Mouse (Mus musculus) heart, embryonic 10.5 days (tissue): ENCODE measurements around the gene Gm5108. TPM values are rescaled to one million over a fixed set of nuclear protein-coding genes. Genes with fewer than 3 reads are reported as not detected.

Source experiments
- DNase-seq: peaks from one replicate; pipeline ENCODE4 v3.0.0-alpha.2; 2017; ENCODE audit warnings: low spot score
- H3K27ac ChIP-seq: fragments of 300-500 bp; sonication (generic); 2 replicates; pipeline ENCODE4 v1.5.1; 2016; ENCODE audit warnings: mild to moderate bottlenecking
- H3K27me3 ChIP-seq: fragments of 300-500 bp; sonication (generic); 2 replicates; pipeline ENCODE4 v1.6.1; 2016; ENCODE audit warnings: mild to moderate bottlenecking; ENCODE audit not compliant: poor library complexity, insufficient read depth, severe bottlenecking
- H3K36me3 ChIP-seq: fragments of 300-500 bp; sonication (generic); 2 replicates; pipeline ENCODE4 v1.6.1; 2016; ENCODE audit warnings: mild to moderate bottlenecking, moderate library complexity
- H3K4me1 ChIP-seq: fragments of 300-500 bp; sonication (generic); 2 replicates; pipeline ENCODE4 v1.6.1; 2016; ENCODE audit warnings: mild to moderate bottlenecking
- H3K4me3 ChIP-seq: fragments of 300-500 bp; sonication (generic); 2 replicates; pipeline ENCODE4 v1.5.1; 2016; ENCODE audit warnings: mild to moderate bottlenecking, moderate library complexity
- H3K9me3 ChIP-seq: fragments of 300-500 bp; sonication (generic); 2 replicates; pipeline ENCODE4 v1.6.1; 2016; ENCODE audit warnings: mild to moderate bottlenecking, moderate library complexity
- WGBS: fragments of 180-500 bp; shearing (Covaris S2); methylation state at CpG from one replicate; pipeline ENCODE4 v1.1.7; 2016; 5-methylcytosine and 5-hydroxymethylcytosine counted together
- polyA plus RNA-seq: library from polyadenylated mRNA; unstranded; fragments of >200 nt; fragmentation: Nextera tagmentation; extraction: Ambion mirVana; gene quantifications from 2 replicates; pipeline ENCODE4 v1.2.1, GENCODE M21; 2016

The Gm5108 gene
- not detected in 2 replicates for polyA plus RNA-seq

DNA sequence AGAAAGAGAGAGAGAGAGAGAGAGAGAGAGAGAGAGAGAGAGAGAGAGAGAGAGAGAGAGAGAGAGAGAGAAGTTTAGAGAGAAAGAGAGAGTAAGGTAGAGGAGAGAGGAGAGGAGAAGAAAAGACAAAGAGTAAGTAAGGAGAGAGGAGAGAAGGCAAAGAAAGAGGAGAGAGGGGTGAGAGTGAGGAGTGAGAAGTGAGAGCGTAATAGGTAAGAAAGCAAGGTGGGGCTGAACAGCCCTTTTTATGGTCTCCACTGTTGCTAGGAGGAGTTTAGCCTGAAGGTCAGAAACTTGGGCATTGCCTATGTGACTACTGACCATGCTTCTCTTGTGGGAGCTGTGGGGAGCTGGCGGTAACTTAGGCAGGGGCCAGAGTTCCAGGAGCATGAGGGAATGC is at the start of gene Gm5108:
Gm5108 (plus strand) TSS at position 301 of the 400 bp plus-strand sequence.
- Histone ChIP-seq H3K27ac (no peak within 1 kb of the TSS), H3K36me3 (no peaks in the 10 kb centered on the region), H3K27me3 (no peaks in the 10 kb centered on the region), H3K4me1 (no peaks in the 10 kb centered on the region), H3K9me3 (no peaks in the 10 kb centered on the region), H3K4me3 (no peak within 1 kb of the TSS)
- DNase-seq, result no peak
- 88% methylated on average over 2 of the region's 2 CpGs for WGBS

DNA sequence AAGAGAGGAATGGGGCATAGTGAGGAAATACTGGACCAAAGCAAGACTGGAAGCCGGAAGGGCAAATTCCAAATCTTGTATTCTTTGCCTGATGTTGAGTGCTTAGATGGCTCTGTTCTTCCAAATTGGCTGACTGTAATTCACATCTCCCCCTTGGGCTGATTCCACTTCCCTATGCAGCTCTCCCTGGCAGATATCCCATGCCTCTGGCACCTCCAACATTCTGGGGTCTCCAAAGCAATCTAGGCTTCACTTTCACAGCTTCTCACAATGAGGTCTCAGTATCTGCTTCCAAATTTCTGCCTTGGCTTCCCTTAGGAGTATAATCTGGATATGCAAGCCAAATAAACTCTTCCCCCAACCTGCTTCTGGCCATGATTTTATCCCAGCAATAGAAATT is 42.5 kb upstream of the Gm5108 start:
- no peak overlapping the region for H3K4me3 ChIP-seq
- no peaks in the 10 kb centered on the region for H3K4me1 ChIP-seq
- no peaks in the 10 kb centered on the region for H3K9me3 ChIP-seq
- WGBS, result 84% methylated on average over 1 of the region's 1 CpGs
- no peak overlapping the region for H3K27ac ChIP-seq
- H3K36me3 ChIP-seq, result no peaks in the 10 kb centered on the region
- no peaks in the 10 kb centered on the region for H3K27me3 ChIP-seq
- DNase-seq, result no peak

DNA sequence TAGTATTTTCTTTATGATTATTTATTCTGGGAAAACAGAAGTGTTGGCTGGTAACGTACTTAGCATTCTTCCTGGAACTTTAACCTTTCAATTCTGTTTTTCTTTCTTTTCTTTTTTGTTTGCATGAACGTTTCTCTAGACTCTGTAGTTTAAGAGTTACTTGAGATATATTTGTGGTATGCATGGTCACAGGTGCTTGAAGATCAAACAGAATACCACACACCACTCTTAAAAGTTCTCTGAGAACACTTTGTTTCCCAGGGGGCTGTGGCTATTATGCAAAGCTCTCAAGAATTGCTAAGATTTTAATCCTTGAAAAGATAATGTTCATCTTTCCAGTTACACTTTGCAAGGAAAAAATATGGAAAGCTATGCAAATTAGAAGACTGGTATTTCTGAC is 36.9 kb upstream of the Gm5108 start:
- Histone ChIP-seq H3K36me3 (no peaks in the 10 kb centered on the region), H3K27ac (no peak overlapping the region), H3K9me3 (no peaks in the 10 kb centered on the region), H3K4me1 (no peaks in the 10 kb centered on the region), H3K4me3 (no peak overlapping the region), H3K27me3 (no peaks in the 10 kb centered on the region)
- WGBS, result 63% methylated on average over 2 of the region's 2 CpGs
- no peak for DNase-seq

DNA sequence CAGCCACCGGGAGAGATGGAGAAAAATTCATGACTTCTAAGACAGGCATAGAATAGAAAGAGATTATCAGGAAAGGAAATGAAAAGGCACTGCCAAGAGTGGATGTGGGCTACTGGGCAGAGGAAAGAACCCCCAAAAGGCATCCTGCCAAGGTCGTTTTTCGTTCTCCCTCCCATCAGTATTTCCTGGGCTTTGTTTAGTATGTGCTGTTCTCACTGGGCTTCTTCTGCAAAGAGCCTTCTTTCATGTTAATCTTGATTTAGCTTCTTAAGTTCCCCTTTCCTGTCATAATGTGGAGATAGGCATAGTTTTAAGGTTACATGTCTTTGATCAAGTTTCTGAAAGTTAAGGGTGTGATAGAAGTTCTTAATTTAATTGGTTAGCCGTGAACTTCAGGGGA is 10.9 kb upstream of the Gm5108 start:
- no peaks in the 10 kb centered on the region for H3K27me3 ChIP-seq
- no peaks in the 10 kb centered on the region for H3K36me3 ChIP-seq
- no peak overlapping the region for H3K4me3 ChIP-seq
- 47% methylated on average over 4 of the region's 4 CpGs for WGBS
- DNase-seq, result no peak
- H3K4me1 ChIP-seq, result no peaks in the 10 kb centered on the region
- H3K9me3 ChIP-seq, result no peaks in the 10 kb centered on the region
- no peak overlapping the region for H3K27ac ChIP-seq

DNA sequence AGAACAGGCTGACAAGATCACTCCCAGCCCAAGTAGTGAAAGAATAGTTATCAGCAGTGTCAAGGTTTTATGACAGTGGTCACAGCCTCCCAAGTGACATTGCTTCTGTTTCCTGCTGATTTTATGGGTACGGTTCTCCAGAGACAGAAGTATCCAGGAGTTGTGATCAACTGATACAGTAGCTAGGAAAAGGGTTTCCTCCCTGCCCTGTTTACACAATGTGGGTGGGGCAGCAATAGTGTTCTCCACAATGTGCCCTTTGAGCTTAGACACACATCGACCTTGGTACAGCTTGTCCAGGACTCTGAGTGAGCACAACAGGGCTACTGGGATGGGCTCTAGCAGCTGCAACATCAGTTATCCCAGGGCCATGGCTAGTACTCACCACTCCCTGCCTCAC is 9.8 kb upstream of the Gm5108 start:
- H3K27ac ChIP-seq, result no peak overlapping the region
- WGBS, result 53% methylated on average over 2 of the region's 2 CpGs
- H3K36me3 ChIP-seq, result no peaks in the 10 kb centered on the region
- DNase-seq, result no peak
- no peak overlapping the region for H3K4me3 ChIP-seq
- H3K4me1 ChIP-seq, result no peaks in the 10 kb centered on the region
- H3K27me3 ChIP-seq, result no peaks in the 10 kb centered on the region
- H3K9me3 ChIP-seq, result no peaks in the 10 kb centered on the region

DNA sequence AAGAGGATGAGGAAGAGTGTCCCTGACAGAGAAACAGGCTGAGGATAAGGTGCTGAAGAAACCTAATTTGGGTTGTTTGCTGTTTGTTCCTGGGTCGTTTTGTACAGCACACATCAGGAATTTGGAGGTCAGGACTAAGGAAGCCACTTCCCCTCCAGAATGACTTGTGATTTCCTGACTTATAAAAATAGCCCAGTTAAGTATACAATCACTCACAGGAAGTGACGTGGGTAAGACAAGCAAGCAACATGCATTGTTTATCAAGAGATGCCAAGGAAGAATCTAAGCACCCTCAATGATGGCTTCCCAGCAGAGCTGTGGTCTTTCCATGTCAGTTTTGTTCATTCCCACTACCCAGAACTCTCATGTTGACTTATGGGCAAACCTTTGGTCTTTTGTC is 1.7 kb downstream of the Gm5108 start:
- Histone ChIP-seq H3K27ac (no peak overlapping the region), H3K36me3 (no peaks in the 10 kb centered on the region), H3K4me1 (no peaks in the 10 kb centered on the region), H3K4me3 (no peak overlapping the region), H3K27me3 (no peaks in the 10 kb centered on the region), H3K9me3 (no peaks in the 10 kb centered on the region)
- 39% methylated on average over 2 of the region's 2 CpGs for WGBS
- DNase-seq, result no peak

DNA sequence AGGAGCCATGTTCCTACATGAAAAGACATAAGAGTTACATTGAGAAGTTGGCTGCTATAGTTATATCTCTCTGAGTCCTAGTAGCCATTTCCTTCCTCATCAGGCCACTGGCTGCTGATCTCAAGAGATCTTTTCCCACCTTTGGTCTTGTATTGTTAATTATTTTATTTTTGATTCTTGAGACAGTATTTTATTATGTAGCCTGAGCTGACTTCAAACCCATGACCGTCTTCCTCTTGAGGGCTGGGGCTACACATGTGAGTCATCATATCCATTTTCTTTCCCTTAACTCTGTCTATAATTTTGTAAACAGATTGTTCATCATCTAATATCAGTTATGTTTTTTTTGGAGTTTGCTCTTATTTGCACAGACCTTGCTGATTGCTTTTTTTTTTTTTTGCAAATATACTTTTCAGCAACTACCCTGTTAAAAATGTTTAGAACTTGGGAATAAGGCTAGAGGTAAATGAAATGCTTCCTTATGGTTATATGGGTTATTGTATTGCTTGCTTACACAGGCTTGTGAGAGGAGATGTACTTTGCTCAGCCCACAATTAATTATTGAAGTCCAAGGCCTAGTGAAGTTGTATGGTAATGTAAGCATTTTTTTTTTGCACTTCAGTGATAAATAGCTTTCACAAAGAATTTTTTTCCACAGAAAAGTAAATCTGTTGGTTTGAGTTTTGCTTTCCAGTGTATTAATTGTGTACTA is 2.8 kb downstream of the Gm5108 start:
- DNase-seq, result no peak
- no peaks in the 10 kb centered on the region for H3K9me3 ChIP-seq
- H3K27me3 ChIP-seq, result no peaks in the 10 kb centered on the region
- 85% methylated on average over 1 of the region's 1 CpGs for WGBS
- no peaks in the 10 kb centered on the region for H3K36me3 ChIP-seq
- no peaks in the 10 kb centered on the region for H3K4me1 ChIP-seq
- no peak overlapping the region for H3K27ac ChIP-seq
- no peak overlapping the region for H3K4me3 ChIP-seq

DNA sequence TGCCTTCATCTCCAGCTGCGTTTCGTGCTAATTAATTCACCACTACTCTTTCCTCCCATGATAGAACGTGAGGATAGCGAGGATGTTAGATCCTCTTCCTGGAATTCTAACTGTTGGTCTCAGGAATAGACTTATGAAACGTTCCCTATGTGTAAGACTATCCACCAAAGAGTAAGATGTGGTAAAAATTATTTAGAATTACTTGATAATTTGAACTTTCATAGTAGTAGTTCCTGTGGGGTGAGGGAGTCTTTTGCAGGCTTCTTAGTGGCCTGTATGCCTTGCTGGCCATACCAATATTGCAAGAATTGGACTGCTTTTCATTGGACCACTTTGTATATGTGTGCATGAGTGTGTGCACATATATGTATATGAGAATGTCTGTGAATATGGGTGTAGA is 4.9 kb downstream of the Gm5108 start, which contains the start of gene Gm21905:
Gm21905 (minus strand) TSS at position 101 of the 400 bp plus-strand sequence.
- no peak for DNase-seq
- no peak within 1 kb of the TSS for H3K4me3 ChIP-seq
- H3K27me3 ChIP-seq, result no peaks in the 10 kb centered on the region
- no peaks in the 10 kb centered on the region for H3K9me3 ChIP-seq
- H3K27ac ChIP-seq, result no peak within 1 kb of the TSS
- H3K36me3 ChIP-seq, result no peaks in the 10 kb centered on the region
- WGBS, result 82% methylated on average over 5 of the region's 5 CpGs
- no peaks in the 10 kb centered on the region for H3K4me1 ChIP-seq

DNA sequence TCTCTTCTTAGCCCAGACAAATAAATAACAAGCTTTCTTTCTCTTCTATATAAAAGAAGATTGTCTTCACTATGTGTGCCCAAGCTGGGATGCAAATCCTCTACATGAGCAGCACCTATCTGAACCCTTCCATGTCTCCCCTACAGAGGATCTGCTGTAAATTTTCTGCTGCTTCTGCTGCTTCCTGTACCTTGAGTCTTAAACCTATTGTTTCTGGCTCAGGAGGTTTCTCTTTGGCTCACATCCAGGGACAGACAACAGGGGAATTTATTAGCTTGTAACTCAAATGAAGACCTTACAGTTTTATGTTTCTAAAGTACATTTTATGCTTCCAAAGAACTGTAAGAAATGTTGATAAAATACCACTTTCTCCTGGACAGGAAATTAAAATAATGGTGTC is 5.5 kb downstream of the Gm5108 start:
- H3K4me3 ChIP-seq, result no peak overlapping the region
- no peaks in the 10 kb centered on the region for H3K9me3 ChIP-seq
- H3K27ac ChIP-seq, result no peak overlapping the region
- H3K4me1 ChIP-seq, result no peaks in the 10 kb centered on the region
- H3K36me3 ChIP-seq, result no peaks in the 10 kb centered on the region
- no peaks in the 10 kb centered on the region for H3K27me3 ChIP-seq
- no peak for DNase-seq

DNA sequence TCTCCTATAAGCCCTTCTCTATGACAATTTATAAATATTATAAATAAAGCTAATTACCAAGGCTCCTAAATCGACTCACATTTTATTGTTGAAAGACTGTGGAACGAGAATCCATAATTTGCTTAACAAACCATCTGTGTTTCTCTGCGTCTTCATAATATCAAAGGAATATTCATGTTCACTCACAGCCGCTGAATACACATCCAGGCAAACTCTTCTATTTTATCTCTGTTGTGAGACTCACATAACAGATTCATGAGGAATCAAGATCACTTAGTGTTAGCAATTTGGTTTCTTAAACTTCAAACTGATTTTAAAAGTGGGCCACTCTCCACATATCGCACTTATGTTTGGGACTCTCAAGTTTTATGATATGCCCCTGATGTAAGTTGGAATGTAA is 6.6 kb downstream of the Gm5108 start:
- DNase-seq, result no peak
- Histone ChIP-seq H3K4me3 (no peak overlapping the region), H3K9me3 (no peaks in the 10 kb centered on the region), H3K4me1 (no peaks in the 10 kb centered on the region), H3K36me3 (no peaks in the 10 kb centered on the region), H3K27ac (no peak overlapping the region), H3K27me3 (no peaks in the 10 kb centered on the region)
- 87% methylated on average over 5 of the region's 5 CpGs for WGBS

DNA sequence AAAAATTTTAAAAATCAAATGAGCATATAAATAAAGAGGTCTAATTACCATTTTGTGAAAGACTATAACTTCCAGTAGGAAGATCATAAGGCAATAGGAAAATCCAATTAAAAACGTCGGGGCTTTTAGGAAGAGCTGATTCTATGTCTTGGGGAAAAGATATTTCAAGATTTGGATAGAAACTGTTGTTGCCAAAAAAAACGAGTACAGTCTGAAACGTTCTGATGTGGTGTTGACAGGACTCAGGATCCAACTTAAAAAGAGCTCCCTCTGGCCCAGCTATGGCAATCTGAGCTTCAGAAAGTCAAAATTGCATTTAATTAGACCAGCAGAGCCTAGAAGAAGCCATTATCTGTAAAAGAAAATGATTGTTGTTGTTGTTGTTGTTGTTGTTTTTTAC is 12.6 kb downstream of the Gm5108 start:
- DNase-seq, result no peak
- Histone ChIP-seq H3K27me3 (no peaks in the 10 kb centered on the region), H3K9me3 (no peaks in the 10 kb centered on the region), H3K4me1 (no peaks in the 10 kb centered on the region), H3K27ac (no peak overlapping the region), H3K4me3 (no peak overlapping the region), H3K36me3 (no peaks in the 10 kb centered on the region)
- 72% methylated on average over 4 of the region's 4 CpGs for whole genome bisulfite sequencing

DNA sequence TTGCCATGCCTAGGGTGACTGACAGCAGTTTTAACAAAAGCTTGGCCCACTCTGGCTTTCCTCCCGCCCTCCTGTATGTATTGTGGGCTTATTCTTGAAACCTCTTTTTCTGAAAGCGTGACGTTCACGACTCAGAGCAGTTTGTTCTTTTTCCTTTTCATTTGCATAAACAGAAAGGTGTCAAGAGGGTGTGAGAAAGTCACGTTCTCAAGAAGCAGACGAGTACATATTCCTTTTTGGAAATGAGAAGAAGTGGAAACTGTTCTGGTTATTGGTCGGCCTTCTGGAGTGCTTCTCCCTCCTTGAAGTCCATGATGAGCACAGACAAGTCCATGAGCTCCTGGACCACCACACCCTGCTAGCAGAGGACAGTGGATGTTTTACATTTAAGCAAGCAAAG is 14.0 kb downstream of the Gm5108 start:
- Histone ChIP-seq H3K4me1 (no peaks in the 10 kb centered on the region), H3K4me3 (no peak overlapping the region)
- DNase-seq, result no peak

DNA sequence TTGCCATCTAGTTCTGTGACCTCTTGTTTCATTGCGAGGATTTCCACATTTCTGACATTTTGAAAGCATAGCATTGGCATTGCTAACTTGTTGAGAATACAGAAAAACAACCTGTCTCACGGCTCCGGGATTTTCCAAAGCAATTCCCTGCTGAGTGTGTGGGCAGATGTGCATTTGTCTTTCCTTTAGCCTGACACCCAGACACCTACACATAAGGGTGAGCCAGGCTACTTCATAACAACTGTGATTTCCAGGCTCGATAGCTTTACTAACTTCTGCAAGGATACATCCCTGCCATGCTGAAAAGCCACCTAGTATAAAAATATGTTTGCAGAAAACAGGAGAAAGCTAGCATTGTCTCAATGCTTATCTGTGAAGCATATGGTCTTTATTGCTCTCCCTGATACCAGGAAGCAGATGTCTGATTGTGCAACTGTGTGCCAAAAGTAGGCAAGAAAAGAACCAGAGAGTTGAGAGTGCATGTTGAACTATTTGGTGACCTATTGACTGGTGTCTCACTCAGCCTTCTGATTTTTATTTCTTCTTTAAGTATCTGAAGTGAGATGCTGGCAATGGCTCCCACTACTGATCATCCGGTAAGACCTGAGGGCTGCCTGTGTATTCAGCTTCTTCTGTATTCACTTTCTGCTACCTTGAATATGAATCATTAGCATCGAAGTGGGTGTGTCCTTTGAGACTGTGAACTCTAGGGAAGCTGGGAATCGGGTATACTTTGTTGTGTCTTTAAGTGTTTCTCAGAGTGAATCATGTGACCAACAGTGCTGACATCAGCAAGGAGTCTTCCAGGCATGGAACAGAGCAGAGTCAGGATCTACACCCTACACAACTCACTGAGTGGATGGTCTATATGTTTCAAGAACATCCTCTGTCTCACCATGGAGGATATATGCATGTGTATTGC is 20.5 kb downstream of the Gm5108 start:
- Histone ChIP-seq H3K4me1 (no peaks in the 10 kb centered on the region), H3K36me3 (no peaks in the 10 kb centered on the region), H3K4me3 (no peak overlapping the region), H3K27ac (no peak overlapping the region), H3K27me3 (no peaks in the 10 kb centered on the region), H3K9me3 (no peaks in the 10 kb centered on the region)
- DNase-seq, result no peak
- WGBS, result 78% methylated on average over 7 of the region's 7 CpGs

More for the DNA sequence above, 14.0 kb downstream of the Gm5108 start:
- Histone ChIP-seq H3K36me3 (no peaks in the 10 kb centered on the region), H3K9me3 (no peaks in the 10 kb centered on the region), H3K27ac (no peak overlapping the region), H3K27me3 (no peaks in the 10 kb centered on the region)
- 80% methylated on average over 7 of the region's 7 CpGs for WGBS
